Mouse (Mus musculus) left cerebral cortex, adult 18-20 months (tissue): ENCODE data around the gene 0610010K14Rik. TPM values are rescaled to one million over a fixed set of nuclear protein-coding genes. Genes with fewer than 3 reads are reported as not detected.

ENCODE experiments used
- DNase-seq, 2 experiments: peaks; one replicate each; pipeline ENCODE4 v3.0.0; 2021 to 2022; ENCODE audit warnings: low spot score in 2 of 2, mixed read lengths in 1 of 2
- long read RNA-seq, 2 experiments: library from polyadenylated mRNA; stranded (forward); transcript quantifications; one replicate each; pipeline ENCODE4 v2.0.0; 2021
- total RNA-seq, 2 experiments: library from RNA; stranded (reverse); gene quantifications; 2 replicates each; pipeline ENCODE4 v1.2.3; 2021

0610010K14Rik gene
- total RNA-seq = 10 to 100 TPM; 44.6 to 47.2 TPM
- long read RNA-seq, experiment 1, transcript 0610010K14Rik-206 (6 exons, 576 nt) = major isoform, 5 of 22 reads
- long read RNA-seq, experiment 1, partial matches to known transcripts = 5 of 22 reads
- long read RNA-seq, experiment 1, other reads (novel, unspliced or antisense) = 6 of 22 reads
- long read RNA-seq, experiment 2, partial matches to known transcripts = 4 of 15 reads
- long read RNA-seq, experiment 2, other reads (novel, unspliced or antisense) = 2 of 15 reads

- peak; percentile 97 to 98 for DNase-seq
Measured at GRCm38 (mm10) chr11:70237457-70238167, at the start of gene 0610010K14Rik. 0610010K14Rik (minus strand) TSS chr11:70237914.

- DNase-seq = no peak
Measured at GRCm38 (mm10) chr11:70285686-70286085, 48.0 kb upstream of the 0610010K14Rik start.

GRCm38 (mm10) chr11:70284757-70285156, 47.0 kb upstream of the 0610010K14Rik start:
- DNase-seq = no peak

GRCm38 (mm10) chr11:70283666-70284065, 46.0 kb upstream of the 0610010K14Rik start:
- no peak for DNase-seq

GRCm38 (mm10) chr11:70280441-70280840, 42.7 kb upstream of the 0610010K14Rik start:
- no peak for DNase-seq

GRCm38 (mm10) chr11:70278961-70279360, 41.2 kb upstream of the 0610010K14Rik start:
- no peak for DNase-seq

- DNase-seq = no peak
Measured at GRCm38 (mm10) chr11:70271641-70272040, 33.9 kb upstream of the 0610010K14Rik start.

- DNase-seq = no peak
Measured at GRCm38 (mm10) chr11:70266405-70266804, 28.7 kb upstream of the 0610010K14Rik start.

GRCm38 (mm10) chr11:70265819-70266218, 28.1 kb upstream of the 0610010K14Rik start:
- DNase-seq = no peak

GRCm38 (mm10) chr11:70265252-70265651, 27.5 kb upstream of the 0610010K14Rik start:
- DNase-seq = no peak

- no peak for DNase-seq
Measured at GRCm38 (mm10) chr11:70259035-70259434, 21.3 kb upstream of the 0610010K14Rik start.

GRCm38 (mm10) chr11:70254931-70255531, 17.3 kb upstream of the 0610010K14Rik start, which contains the start of gene Alox12:
Alox12 (minus strand) TSS chr11:70255353.
- DNase-seq = no peak

- no peak for DNase-seq
Measured at GRCm38 (mm10) chr11:70254337-70254736, 16.6 kb upstream of the 0610010K14Rik start.

GRCm38 (mm10) chr11:70251853-70252252, 14.1 kb upstream of the 0610010K14Rik start:
- no peak for DNase-seq

GRCm38 (mm10) chr11:70250150-70250549, 12.4 kb upstream of the 0610010K14Rik start:
- no peak for DNase-seq

- peak; percentile 61 to 80 for DNase-seq
Measured at GRCm38 (mm10) chr11:70247136-70247845, 9.6 kb upstream of the 0610010K14Rik start.

- DNase-seq = no peak
Measured at GRCm38 (mm10) chr11:70242591-70242990, 4.9 kb upstream of the 0610010K14Rik start.

- DNase-seq = peak; percentile 74 to 79
Measured at GRCm38 (mm10) chr11:70239541-70240279, 2.0 kb upstream of the 0610010K14Rik start, which contains the start of the genes Gm21988 and Rnasek. Gm21988 (minus strand) TSS chr11:70239830. Rnasek (minus strand) TSS chr11:70239842.

GRCm38 (mm10) chr11:70238591-70239440, 1.1 kb upstream of the 0610010K14Rik start:
- no peak for DNase-seq

GRCm38 (mm10) chr11:70236717-70237116, 997 bp downstream of the 0610010K14Rik start:
- no peak for DNase-seq
